Mouse (Mus musculus): ENCODE measurements at regions not wholly inside any gene's neighbourhood (a gene's known extent, or its start where the extent isn't known, plus 50 kb on each side); places are given as distances from the start of the nearest gene placed in this dataset.

DNA sequence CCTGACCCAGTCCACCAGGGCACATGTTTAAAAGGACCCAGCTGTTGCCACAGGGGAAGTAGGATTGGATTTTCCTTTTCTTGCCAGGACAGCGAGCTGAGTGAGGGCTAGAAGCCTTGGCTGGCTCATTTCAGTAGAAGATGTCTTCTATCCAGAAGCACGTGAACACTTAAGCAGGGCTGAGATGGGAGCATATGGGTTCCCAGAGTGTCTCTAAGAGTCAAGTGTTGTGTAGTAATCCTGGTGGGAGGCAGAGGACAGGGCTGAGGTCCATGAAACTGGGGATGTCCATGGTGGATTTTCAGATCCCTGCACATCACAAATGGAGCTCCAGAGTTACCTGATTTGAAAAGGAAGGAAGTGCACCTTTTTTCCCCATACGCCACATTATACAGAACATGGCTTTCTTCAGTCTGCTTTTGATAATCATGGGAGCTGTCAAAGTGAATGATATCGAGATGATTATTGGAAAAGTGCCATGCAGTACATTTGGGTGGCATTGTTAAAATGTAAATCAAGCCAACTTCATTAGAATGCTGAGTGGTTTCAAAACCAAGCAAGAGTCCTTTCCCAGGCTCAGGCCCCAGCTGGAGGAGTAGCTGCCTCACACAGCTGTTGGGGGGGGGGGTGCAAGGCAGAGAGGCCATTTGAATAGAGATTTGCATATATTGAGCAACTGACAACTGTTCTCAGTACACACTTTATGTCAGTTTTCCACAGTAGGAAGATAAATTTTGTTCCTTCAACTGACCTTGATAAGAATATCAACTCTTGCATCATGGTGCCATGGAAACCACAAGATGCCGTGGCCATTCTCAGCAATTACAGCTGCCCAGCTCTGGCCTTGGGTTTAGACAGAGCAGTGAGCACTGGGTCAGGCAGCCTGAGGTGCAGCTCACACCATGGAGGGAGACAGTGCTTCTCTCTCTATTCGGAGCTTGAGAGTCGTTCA, 81.7 kb downstream of the Slc35b3 start:
- in situ Hi-C loops (cut with MboI, MseI) = no loop called here

- in situ Hi-C loops (cut with MboI, MseI) = no loop called here
Observed at GRCm38 (mm10) chr13:38875923-38876322, 84.8 kb downstream of the Slc35b3 start.

DNA sequence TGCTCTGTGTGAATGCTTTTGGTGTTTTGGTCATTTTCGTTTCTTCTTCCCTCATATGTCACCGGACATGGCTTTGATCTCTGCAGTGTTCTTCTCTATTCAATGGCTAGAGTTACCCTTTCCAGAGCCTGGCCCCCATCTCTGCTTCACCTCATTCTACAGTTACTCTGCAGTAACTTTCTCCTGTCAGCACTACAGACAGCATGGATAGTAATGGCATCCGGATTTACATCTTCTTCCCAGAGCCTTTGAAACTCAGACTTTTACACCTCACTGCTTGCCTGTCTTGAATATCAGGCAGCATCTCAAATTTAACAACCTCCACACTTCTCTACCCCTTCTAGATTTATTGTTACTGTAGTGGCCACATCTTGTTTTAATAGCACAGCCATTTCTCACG, 96.7 kb downstream of the Slc35b3 start:
- in situ Hi-C loops (cut with MboI, MseI) = no loop called here

DNA sequence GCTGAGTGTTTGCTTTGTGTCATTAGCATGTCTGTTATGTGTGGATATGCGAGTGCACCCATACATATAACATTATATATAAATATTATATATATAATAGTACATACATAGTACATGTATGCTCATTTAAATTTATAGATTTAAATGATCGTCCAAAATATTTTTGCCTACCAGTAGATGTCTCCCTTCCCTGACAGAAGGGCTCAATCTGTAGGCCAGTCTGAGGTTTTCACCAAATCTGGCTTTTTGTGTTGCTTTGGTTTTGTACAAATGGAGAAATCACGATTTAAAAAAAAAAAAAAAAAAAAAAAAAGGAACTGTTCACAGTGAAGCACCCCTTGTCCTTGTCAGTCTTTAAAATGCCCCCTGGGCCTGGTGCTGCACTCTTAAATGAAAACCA, 104.9 kb downstream of the Slc35b3 start:
- in situ Hi-C loops (cut with MboI, MseI) = loop anchor here in 1 of 2 experiments (10.0 kb wide), 2 partner anchors 159 to 669 kb away; no protein-coding TSS in a partner anchor

GRCm38 (mm10) chr13:38854986-38855385, 105.7 kb downstream of the Slc35b3 start:
- in situ Hi-C loops (cut with MboI, MseI) = loop anchor here in 1 of 2 experiments (10.0 kb wide), 2 partner anchors 160 to 670 kb away; no protein-coding TSS in a partner anchor

DNA sequence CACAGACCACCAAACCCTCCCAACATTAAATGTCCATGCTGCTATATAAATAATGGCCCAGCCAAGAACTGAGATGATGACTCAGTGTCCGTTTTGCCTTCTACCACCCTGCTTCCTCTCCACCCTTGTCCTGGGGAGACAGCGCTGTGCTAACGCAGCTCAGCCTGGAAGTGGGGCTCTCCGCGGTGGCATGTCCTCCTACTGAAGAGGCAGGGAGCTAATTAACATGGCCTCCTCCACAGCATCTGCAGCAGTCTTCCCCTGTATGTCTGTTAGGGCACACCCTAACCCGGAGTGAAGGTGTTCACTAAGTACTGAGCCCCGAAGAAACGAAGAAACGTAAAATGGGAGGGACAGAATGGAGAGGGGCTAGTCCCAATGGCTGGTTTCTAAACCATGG, 107.8 kb downstream of the Slc35b3 start:
- in situ Hi-C loops (cut with MboI, MseI) = loop anchor here in 1 of 2 experiments (10.0 kb wide), 2 partner anchors 162 to 672 kb away; no protein-coding TSS in a partner anchor

- in situ Hi-C loops (cut with MboI, MseI) = loop anchor here in 1 of 2 experiments (10.0 kb wide), 2 partner anchors 163 to 673 kb away; no protein-coding TSS in a partner anchor
Observed at GRCm38 (mm10) chr13:38851820-38852219, 108.9 kb downstream of the Slc35b3 start.

DNA sequence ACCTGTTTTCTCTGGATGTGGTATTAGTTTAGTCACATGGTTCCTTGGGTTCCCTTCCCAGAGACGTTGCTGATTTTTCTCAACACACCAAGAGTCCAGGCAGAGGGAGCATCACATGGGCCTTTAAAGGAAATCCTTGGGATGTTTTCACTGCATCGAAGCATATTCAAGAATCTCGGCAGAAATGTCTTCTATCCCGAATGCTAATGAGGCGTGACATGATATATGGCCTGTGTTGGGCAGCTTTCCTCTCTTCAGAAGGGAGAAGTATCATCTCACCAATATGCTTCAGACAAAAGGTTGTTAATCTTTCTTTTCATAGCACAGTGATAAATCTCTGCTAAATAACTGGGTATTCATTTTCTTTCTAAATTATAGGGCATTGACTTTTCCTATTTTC, 122.4 kb downstream of the Slc35b3 start:
- in situ Hi-C loops (cut with MboI, MseI) = no loop called here

DNA sequence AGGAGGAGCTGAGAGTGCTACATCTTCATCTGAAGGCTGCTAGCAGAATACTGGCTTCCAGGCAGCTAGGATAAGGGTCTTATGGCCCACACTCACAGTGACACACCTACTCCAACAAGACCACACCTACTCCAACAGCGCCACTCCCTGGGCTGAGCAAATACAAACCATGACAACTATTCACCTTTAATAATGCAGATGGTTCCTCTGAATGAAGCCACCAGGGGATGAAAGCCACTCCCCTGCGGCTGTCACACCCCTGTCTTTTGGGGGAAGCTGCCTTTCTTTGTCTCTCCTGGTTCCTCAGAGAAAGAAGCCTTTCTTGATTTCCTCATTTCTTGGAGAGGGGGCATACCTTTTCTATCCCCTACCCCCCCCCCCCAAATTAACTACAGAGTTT, 135.0 kb downstream of the Slc35b3 start:
- in situ Hi-C loops (cut with MboI, MseI) = no loop called here

GRCm38 (mm10) chr13:38819526-38819925, 141.1 kb downstream of the Slc35b3 start:
- in situ Hi-C loops (cut with MboI, MseI) = no loop called here

DNA sequence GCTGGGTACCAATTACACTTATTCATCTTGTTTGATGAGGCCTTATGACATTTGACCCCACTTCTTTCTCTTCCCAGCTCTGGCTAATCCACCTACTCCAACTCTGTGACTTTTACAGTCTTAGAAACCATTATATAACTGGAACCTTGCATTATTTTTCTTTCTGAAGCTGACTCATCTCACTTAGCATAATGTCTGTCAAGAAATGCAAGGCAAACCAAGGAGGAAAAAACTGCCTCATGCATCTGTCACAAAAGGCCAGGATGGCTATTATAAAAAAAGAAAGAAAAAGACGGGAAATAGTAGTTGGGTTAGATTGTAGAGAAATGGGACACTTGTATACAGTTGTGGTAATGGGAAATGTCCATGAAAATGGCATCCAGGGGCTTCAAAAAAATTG, 141.9 kb downstream of the Slc35b3 start:
- in situ Hi-C loops (cut with MboI, MseI) = no loop called here

DNA sequence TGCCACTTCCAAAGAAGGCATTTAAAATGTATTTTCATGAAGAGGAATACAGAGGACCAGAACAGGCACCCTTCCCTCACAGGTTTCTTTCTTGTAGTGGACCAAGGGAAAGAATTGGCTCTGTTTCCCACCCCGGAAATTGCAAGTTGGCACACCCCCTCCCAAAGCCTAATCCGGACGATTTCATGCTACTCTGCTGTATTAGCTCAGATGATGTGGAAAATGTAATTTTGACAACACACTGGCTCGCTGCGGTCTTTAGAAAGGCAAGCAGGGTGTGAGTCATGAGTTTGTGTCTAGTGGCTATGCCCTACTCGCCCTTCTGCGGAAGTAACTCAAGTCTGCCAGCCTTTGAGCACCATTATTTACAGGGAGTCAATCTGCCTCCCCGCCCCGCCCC, 144.4 kb downstream of the Slc35b3 start:
- in situ Hi-C loops (cut with MboI, MseI) = no loop called here

DNA sequence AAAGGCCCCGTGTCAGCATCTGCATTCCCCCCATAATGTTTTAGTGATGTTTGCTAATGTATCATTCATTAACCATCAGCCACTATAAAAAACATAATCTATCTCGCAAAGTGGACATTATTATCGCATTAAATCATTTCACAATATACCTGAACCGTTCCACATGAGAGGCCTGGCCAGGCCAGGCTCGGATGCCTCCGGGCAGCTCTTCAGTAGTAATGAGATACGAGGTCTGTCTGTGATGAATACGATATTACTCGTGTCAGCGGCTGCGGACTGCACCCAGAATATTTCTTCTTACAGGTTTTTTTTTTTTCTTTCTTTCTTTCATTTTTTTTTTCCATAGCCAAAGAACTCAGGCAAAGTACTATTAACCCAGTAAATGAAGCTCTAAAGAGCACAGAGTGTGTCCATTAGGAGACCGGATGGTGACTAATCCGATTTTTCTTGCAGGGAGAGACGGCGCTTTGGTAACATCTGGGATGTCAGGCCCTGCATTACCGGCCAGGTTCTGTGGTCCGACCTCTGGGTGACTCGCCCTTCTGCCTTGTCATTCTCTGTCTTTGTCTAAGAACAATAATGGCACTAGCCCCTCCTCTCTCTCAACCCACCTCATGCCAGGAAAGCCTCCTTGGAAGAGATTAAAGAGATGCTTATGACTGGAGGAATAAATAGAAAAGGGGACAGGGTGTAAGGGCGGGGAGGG, 145.5 kb downstream of the Slc35b3 start:
- in situ Hi-C loops (cut with MboI, MseI) = no loop called here

DNA sequence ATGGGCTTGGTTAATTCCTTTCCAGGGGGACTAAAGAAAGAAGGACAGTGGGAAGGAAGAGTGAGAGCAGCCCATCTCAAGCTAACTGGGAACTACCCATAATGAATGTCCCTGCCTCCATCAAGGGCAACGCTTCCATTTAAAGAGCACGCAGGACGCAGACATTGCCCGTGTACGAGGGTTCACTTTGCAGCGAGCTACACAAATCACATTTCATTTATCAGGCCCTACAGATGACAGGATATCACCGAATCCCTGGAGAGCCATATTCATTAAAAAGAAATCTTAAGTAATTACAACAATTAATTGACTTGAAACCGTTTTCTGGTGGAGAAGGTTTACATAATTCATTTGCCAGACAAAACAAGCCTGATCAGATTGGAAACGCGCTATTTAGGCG, 139.7 kb upstream of the Eef1e1 start:
- in situ Hi-C loops (cut with MboI, MseI) = no loop called here

GRCm38 (mm10) chr13:38793456-38793855, 134.6 kb upstream of the Eef1e1 start:
- in situ Hi-C loops (cut with MboI, MseI) = no loop called here

DNA sequence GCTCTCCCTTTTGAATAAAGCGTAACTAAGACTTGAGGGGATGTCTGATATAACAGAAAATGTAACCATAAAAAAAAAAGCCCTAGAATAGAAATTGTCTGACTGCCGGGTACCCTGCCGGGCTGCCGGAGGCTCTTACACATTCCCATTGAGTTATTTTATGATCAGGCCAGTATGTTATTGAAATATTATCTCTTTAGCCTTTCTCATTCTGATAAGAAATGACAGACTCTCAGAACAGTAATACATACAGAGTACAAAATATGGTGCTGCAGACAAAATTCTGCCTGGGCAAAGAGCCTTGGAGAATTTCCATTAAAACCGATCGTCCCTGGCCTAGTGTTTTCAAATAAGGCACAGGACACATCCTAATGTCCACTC, 121.8 kb upstream of the Eef1e1 start:
- in situ Hi-C loops (cut with MboI, MseI) = no loop called here

DNA sequence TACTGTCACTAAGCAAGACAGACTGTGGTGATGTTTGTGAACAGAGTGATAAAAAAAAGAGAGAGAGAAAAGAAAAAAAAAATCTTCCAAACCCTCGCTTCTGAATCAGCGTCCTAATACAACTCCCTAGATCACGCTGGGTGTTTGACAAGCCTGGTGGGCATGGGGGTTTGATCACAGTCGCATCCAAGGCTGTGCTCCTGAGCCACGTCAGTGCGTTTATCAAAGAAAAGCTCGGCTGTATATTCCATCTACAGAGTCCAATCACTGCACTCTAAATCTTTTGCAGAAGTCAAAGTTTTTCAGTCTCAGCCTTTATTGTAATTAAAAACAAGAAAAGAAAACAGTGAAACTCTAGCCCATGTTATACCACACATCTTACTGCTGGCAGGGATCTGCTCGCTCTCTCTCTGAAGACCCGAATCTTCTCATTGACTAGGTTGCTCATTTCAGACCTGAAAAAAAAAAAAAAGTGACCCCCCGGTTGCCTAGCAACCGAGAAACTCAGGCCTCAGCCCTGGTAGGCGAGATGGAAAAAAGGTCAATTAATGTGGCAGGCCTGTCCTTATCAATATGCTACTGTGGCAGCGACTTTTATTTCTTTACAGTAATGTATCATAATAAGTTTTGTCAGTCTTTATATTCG, 121.2 kb upstream of the Eef1e1 start:
- in situ Hi-C loops (cut with MboI, MseI) = no loop called here

GRCm38 (mm10) chr13:38776546-38776945, 117.7 kb upstream of the Eef1e1 start:
- in situ Hi-C loops (cut with MboI, MseI) = no loop called here

DNA sequence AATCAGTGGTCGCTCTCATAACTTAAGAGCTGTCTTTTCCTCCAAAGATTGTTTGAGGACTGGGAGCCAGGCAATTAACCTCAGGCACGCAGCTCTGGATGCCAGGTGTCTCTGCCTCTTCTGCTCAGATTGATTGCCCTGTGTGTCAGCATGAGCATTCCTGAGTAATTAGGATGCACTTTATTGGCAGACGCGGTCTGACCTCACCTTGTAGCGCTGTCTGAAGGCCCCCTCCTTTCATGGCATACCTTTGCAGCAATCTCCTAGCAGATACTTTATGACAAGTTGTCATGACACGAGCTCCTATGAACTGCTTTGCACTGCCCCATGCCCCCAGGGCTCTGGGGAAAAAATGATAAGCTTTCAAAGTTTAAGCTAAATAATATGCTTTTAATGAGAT, 114.1 kb upstream of the Eef1e1 start:
- in situ Hi-C loops (cut with MboI, MseI) = no loop called here

DNA sequence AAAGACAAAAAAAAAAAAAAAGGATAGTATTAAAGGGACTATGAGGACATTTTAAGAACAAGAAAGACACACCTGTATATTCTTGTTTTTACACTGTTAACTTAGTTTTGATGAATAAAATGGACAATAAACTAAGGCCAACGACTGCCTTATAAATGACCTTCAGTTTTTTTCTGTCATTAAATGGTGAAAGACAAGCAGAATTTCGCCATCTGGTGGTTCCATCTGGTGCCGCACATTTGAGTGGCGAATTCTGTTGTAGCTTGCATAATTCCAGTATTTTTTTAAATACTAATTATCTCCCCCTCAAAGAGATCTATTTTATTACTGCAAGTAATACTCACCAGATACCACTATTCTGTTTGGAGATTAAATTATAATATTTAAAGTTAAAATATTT, 107.3 kb upstream of the Eef1e1 start:
- in situ Hi-C loops (cut with MboI, MseI) = no loop called here

- in situ Hi-C loops (cut with MboI, MseI) = no loop called here
Observed at GRCm38 (mm10) chr13:38760261-38760660, 101.4 kb upstream of the Eef1e1 start.

DNA sequence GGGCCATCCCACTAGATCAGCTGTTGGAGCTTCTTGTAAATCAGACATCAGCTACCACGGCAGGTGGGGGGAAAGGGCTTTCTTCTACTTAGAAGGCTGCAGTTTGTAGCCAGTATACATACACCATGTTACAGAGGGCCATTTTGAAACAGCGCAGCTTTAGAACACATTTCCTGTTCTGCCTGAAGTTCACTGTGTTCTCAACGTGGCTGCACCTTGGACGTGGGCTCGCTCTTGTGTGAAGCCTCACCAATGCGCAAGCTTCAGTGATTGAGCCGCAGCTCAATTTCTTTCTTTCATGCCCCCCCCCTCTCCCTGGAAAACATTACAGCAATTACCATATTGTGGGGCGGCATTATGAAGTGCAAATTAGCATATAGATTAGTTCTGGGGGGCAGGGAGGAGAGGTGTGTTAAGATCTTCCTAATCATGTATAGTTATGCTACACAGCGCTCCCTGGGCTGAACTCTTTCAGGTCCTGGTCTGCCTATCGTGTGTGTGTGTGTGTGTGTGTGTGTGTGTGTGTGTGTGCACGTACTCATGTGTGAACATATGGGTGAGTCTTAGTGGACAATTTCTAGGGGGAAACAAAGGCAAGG, 97.9 kb upstream of the Eef1e1 start:
- in situ Hi-C loops (cut with MboI, MseI) = no loop called here
